Mouse (Mus musculus): ENCODE data around the gene Cblc.
A peak's percentile ranks its signal among the peaks of the same experiment; 100 is the strongest.
"Not testable (repeated sequence)": the region's sequence is repeated elsewhere in the genome, so short reads cannot be mapped to it uniquely, and the experiment has no call there.

Gene Cblc

GRCm38 (mm10) chr7:19818440-19818839, 21.8 kb upstream of the Cblc start:
- DNase-seq: no peak

- DNase-seq: peak; percentile 40
These were observed 20.9 kb upstream of the Cblc start for GRCm38 (mm10) chr7:19817382-19818105.

DNA sequence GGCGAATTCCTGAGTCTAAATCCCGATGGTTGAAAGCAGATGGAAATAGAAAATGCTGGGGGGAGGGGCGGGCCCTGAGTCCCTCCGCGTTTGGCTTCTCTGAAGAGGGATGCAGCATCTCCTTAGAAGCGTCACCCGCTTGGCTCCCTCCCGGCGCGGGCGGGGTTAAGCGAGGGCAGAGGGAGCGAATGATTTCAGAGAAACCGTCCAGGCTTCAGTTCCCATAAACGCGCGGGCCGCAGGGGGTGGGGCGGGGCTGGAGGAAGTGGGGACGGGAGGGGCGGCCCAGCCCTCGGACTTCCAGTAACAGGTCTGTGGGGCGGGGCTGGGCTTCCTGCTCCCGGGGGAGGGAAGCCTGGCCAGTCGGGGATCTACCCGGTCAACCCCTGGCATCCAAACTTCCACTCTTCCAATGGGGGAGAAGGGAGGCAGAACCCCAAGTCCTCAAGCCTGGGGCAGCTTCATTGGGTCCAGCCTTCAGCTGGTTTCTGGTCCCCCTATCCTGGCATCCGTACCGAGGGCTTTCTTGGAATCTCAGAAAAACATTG, 19.7 kb upstream of the Cblc start:
- peak; percentile 39 for DNase-seq

- no peak for DNase-seq
These were observed 19.0 kb upstream of the Cblc start for GRCm38 (mm10) chr7:19815296-19816223.

DNA sequence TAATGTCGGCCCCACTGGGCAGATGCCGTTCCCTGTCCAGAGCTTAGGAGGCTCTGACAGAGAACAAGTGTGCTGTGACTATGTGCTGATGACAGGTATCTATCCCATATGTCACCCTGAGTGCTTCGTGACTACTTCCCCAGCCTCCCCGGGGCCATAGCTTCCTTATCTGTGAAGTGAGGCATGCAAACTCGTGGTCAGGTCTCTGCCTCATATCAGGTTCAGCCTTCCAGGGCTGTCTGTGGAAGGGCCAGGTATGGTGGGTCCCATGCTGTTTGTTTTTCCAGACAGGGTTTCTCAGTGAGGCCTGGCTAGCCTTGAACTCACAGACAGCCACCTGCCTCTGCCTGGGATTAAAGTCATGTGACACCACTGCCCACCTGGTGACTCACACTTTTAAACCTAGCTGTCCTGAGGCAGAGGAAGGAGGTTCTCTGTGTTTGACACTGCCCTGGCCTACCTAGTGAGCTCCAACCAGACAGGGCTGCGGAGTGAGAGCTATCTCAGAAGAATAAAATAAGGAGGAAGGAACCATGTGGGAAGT, 17.0 kb upstream of the Cblc start:
- no peak for DNase-seq

GRCm38 (mm10) chr7:19813161-19813560, 16.6 kb upstream of the Cblc start:
- DNase-seq: no peak

DNA sequence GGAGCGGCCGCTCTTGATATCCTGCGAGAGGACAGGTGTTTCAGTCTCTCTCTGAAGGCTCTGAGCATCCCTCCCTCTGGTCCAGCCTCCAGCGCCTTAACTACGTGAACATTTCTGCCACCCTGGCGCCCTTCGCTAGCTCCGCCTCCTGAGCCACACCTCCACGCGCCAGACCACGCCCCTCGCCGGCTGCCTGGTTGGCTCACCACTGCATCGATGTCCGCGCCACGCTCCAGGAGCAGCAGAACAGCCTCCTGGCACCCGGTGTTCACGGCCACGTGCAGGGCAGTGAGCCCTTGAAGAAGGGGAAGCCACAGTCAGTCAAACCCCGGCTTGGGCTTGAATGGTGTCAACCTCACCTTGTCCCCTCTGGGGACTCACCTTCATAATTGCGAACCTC, 14.5 kb upstream of the Cblc start:
- DNase-seq: peak; percentile 24

- peak; percentile 21 for DNase-seq
These were observed 12.8 kb upstream of the Cblc start for GRCm38 (mm10) chr7:19809369-19809768.

DNA sequence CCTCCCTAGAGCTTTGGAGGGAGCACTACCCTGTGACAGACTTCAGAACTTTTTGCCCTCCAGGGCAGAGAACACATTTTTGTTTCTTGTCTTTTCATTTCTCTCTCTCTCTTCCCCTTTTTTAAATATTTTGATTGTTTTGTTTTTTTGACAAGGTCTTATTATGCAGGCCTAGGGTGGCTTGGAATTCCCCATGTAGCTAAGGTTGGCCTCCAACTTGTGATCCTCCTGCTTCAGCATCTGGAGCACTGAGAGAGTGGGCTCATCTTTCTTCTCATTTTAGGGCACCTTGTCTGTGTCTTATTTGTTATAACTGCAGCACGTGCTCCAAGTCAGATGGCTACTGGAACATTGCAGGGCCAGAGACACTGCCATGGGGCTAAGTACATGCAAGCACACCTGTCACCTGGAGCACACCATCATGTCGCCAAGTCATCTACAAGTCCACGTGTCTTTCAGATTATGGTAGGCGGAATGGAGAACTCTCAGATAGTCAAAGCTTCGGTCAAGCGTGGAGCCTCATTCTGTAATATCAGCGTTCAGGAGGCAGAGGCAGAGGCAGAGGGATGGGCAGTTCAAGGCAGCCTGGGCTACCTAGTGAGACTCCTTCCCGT, 9.9 kb upstream of the Cblc start:
- DNase-seq: no peak

DNA sequence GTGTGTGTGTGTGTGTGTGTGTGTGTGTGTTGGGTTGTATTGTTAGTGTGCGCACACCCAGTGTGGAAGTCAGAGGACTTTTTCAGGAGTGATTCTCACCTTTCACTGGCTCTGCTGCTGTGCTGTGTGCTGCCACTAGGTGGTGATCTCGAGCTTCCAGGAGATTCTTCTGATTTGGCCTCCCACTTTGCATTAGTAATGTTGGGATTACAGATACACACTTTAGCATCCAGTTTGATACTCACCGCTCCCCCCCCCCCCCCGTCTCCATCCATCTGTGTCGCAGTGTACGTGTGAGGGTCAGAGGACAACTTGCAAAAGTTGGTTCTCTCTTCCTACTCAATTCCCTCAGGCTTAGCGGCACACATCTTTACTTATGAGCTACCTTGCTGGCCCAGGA, 6.4 kb upstream of the Cblc start:
- DNase-seq: peak; percentile 39

DNA sequence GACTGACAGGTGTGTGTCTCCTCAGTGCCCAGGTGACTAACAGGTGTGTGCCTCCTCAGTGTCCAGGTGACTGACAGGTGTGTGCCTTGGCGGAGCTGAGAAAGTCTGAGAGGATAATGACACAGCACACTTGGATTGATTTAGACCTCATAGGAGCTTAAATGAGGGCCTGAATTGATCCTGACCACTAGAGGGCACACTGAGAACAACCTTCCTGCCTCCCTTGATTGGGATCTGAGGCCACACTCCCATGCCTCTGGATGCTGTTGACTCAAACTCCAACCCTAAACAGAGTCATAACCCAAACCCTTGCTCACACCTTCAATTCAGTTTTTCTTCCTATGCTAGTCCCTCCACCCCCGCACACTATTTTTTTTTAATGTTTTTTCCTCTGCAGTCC, 4.2 kb upstream of the Cblc start:
- DNase-seq: peak; percentile 35

- no peak for DNase-seq
These were observed 355 bp downstream of the Cblc start for GRCm38 (mm10) chr7:19796254-19796653.

DNA sequence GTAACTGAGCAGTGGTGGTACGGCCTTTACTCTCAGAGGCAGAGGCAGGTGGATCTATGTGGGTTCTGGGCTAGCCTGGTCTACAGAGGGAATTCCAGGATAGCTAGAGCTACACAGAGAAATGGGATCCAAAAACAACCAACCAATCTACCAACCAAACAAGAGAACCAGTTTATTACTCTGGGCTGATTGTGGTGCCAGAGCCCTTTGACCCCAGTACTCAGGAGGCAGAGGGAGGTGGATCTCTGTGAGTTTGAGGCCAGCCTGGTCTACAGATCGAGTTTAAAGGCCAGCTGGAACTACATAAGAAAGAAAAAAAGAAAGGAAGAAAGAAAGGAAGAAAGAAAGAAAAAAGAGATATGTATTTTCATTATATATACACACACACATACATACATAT, 1.4 kb downstream of the Cblc start:
- DNase-seq: no peak

DNA sequence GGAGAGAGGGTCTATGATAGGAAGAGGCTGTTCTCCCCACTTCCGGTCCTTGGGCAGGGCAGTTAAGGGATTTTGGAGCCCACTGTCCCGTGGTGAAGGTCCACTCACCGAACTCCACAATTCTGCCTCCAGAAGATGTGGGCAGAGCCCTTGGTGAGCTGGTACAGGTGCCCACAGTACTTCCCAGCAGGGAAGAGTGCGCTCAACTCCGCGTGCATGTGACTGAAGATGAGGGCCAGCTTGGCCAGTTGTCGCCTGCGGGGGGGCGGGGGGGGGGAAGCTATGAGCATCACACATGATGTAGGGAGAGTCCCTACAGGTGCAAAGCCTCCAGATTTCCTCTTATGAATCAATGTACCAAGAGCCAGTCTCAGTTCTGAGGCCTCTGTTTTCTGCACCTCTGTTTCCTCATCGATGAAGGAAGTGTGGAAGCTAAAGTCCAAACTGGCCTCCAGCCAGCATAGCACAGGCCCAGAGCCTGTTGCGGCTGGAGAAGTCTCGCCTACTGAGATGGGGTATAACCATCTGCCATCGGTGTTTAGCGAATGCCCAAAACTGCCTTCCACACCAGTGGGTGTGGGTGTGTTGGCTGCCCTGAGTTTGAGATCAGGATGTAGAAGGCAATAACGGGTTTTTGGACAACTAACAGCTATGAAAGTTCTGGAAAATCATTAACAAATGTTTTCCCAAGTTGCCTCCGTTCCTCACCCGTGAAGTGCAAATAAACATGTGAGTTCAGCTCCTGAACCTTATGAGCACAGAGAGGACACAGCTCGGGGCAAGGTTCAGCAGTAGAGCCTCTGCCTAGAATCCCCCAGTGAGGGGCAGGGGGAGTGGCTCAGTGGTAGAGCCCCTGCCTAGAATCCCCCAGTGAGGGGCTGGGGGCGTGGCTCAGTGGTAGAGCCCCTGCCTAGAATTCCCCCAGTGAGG, 3.6 kb downstream of the Cblc start:
- DNase-seq: no peak

DNA sequence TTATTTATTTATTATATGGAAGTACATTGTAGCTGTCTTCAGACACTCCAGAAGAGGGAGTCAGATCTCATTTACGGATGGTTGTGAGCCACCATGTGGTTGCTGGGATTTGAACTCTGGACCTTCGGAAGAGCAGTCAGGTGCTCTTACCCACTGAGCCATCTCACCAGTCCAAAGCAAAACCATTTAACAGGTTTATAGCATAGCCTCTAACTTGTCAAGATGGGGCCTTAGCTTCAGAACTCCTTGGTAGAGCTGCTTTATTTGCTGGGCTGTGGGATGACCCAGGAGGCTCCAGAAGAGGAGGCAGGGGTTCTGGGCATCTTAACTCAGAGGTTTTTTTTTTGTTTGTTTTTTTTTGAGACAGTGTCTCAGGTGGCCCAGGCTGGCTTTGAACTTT, 5.1 kb downstream of the Cblc start:
- not testable (repeated sequence) for DNase-seq

DNA sequence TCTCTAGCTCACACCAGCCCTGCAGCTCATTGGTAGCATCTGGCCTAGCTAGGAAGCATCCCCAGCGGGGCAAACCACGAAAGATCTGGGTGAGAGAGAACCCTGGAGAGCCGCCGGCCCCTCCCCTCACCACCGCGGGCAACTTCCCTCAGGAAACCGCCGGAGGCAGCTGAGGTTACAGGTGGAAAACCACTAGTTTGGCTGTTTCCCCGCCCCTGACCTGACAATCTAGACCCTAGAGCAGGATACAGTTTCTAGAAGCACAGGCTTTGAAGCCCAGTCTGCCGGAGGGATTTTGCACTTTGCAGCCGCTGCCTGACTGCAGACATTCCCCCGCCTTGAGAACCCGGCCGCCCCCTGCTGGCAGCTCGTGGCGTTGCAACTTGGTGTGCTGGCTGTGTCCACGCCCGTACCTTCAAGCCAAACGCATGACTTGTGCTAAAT, 6.7 kb downstream of the Cblc start:
- peak; percentile 82 for DNase-seq

GRCm38 (mm10) chr7:19785874-19786458, 10.6 kb downstream of the Cblc start:
- no peak for DNase-seq

DNA sequence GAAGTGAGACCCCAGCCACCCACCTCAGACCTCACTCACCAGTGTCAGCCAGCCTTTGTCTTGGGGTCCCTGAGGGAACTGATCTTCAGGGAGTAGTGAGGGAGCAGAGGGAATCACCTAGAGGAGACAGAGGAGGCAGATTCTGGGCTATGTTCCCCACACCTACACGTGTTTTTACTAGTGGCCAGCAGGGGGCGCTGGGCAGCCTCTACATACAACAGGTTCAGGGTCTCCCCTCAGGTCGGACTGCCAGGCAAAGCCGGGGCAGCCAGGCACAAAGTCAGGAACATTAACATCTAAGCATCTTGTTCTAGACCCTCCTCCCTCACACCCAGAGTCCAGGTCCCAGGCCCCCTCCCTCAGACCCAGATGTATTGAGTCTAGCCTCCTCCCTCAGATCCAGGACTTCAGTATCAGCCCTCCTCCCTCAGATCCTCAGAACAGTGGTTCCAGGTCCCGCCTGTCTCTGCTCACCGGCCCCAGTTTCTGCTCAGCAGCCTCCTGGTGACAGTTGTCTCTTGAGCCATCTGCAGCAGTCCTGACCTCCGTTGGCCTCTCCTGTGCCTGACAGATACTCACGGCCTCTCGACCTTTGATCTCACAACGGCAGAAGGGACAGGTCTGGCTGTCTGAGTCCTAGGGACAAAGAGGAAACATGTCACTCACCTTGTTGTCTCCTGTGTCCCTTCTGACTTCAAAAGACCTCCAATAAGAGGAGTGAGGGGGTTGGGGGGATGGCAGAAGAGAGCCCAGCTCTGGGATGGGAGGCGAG, 11.7 kb downstream of the Cblc start:
- no peak for DNase-seq

- DNase-seq: no peak
These were observed 13.0 kb downstream of the Cblc start for GRCm38 (mm10) chr7:19783630-19784029.

DNA sequence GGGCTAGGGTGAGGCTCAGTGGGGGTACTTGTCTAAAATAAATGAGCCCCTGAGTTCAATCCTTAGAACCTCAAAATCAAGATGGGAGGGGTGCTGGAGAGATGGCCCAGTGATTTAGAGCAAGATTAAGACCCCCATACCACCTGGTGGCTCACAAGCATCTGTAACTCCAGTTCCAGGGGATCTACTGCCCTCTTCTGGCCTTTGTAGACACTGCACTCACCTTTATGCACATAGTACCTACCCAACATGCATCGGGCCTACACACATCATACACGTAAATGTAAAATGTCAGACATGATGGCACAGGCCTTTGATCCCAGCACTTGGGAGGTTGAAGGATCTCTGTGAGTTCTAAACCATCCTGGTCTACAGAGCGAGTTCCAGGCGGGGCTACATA, 14.0 kb downstream of the Cblc start:
- no peak for DNase-seq

- no peak for DNase-seq
These were observed 14.9 kb downstream of the Cblc start for GRCm38 (mm10) chr7:19781741-19782140.

Measured in right cerebral cortex, adult 18-20 months (tissue).